Mouse (Mus musculus) CH12.LX (cell line): Measurements from ENCODE around the gene Emc8. TPM values are rescaled to one million over a fixed set of nuclear protein-coding genes. Genes with fewer than 3 reads are reported as not detected.

Source experiments
- DNase-seq: peaks from one replicate; pipeline ENCODE4 v3.0.0-alpha.2; 2013; ENCODE audit errors: extremely low read depth
- H3K27ac ChIP-seq: 2 replicates; pipeline ENCODE4 v1.5.1; 2012; ENCODE audit warnings: low read depth, mild to moderate bottlenecking, control low read depth, moderate library complexity; ENCODE audit not compliant: insufficient read depth
- H3K27me3 ChIP-seq: replicated peaks from 2 replicates; pipeline ENCODE3; 2012; ENCODE audit warnings: inconsistent platforms
- H3K36me3 ChIP-seq, 2 experiments: replicated peaks in 1 of 2; 2 replicates each; pipeline versions ENCODE3 to v1.6.1; 2012; ENCODE audit warnings: inconsistent platforms in 1 of 2, low read length in 1 of 2, mild to moderate bottlenecking in 1 of 2, mixed read lengths in 1 of 2, moderate library complexity in 1 of 2; ENCODE audit not compliant: control insufficient read depth in 1 of 2, insufficient read depth in 1 of 2
- H3K4me1 ChIP-seq, 2 experiments: 2 replicates each; pipeline ENCODE4 v1.6.1; 2012; ENCODE audit warnings: inconsistent platforms in 1 of 2, moderate library complexity in 1 of 2; ENCODE audit not compliant: insufficient read depth in 2 of 2, control insufficient read depth in 1 of 2
- H3K4me2 ChIP-seq: 2 replicates; pipeline ENCODE4 v1.6.1; 2012; ENCODE audit warnings: low read depth, mild to moderate bottlenecking, control low read depth; ENCODE audit not compliant: poor library complexity, insufficient read depth, severe bottlenecking
- H3K4me3 ChIP-seq, 3 experiments: fragments of 150-350 bp in 1 of 3; sonication (generic) in 1 of 3; replicated peaks in 1 of 3; 2 replicates each; pipeline versions ENCODE3 to v1.5.1; 2011 to 2012; ENCODE audit warnings: low read depth in 2 of 3, low read length in 2 of 3, mild to moderate bottlenecking in 2 of 3, moderate library complexity in 2 of 3, control low read depth in 1 of 3, improper control_type of control experiment in 1 of 3, inconsistent platforms in 1 of 3, mixed read lengths in 1 of 3; ENCODE audit not compliant: poor library complexity in 1 of 3
- H3K79me2 ChIP-seq: replicated peaks from 2 replicates; pipeline ENCODE4 v1.6.1; 2012; ENCODE audit warnings: mild to moderate bottlenecking, moderate library complexity; ENCODE audit not compliant: control insufficient read depth, poor library complexity, insufficient read depth, severe bottlenecking; ENCODE audit errors: extremely low read depth
- H3K9ac ChIP-seq: 2 replicates; pipeline ENCODE4 v1.6.1; 2012; ENCODE audit warnings: low read depth, mild to moderate bottlenecking, control low read depth, moderate library complexity; ENCODE audit not compliant: insufficient read depth
- H3K9me3 ChIP-seq: replicated peaks from 2 replicates; pipeline ENCODE3; 2012; ENCODE audit warnings: low read length, inconsistent platforms, mixed read lengths
- BHLHE40 ChIP-seq: IDR thresholded peaks from 2 replicates; pipeline ENCODE4 v1.6.1; 2011; ENCODE audit warnings: mild to moderate bottlenecking, low read depth, low read length, improper control_type of control experiment
- CHD1 ChIP-seq: IDR thresholded peaks from 2 replicates; pipeline ENCODE4 v1.6.1; 2012; ENCODE audit warnings: low read depth, low read length, improper control_type of control experiment, inconsistent platforms
- CHD2 ChIP-seq: IDR thresholded peaks from 2 replicates; pipeline ENCODE4 v1.6.1; 2011; ENCODE audit warnings: low read length, improper control_type of control experiment
- CTCF ChIP-seq, 2 experiments: IDR thresholded peaks in 1 of 2; conservative IDR thresholded peaks in 1 of 2; 2 replicates each; pipeline ENCODE4 v1.5.1; 2011 to 2012; ENCODE audit warnings: low read depth in 2 of 2, low read length in 2 of 2, improper control_type of control experiment in 1 of 2, inconsistent platforms in 1 of 2, mild to moderate bottlenecking in 1 of 2, moderate library complexity in 1 of 2
- E2F4 ChIP-seq: IDR thresholded peaks from 2 replicates; pipeline ENCODE4 v1.6.1; 2011; ENCODE audit warnings: low read depth, low read length, improper control_type of control experiment; ENCODE audit not compliant: insufficient replicate concordance
- ELF1 ChIP-seq: IDR thresholded peaks from 2 replicates; pipeline ENCODE4 v1.6.1; 2014; ENCODE audit warnings: low read depth, mild to moderate bottlenecking, inconsistent platforms, low read length, improper control_type of control experiment
- EP300 ChIP-seq: IDR thresholded peaks from 2 replicates; pipeline ENCODE4 v1.6.1; 2011; ENCODE audit warnings: low read length, improper control_type of control experiment
- ETS1 ChIP-seq: conservative IDR thresholded peaks from 2 replicates; pipeline ENCODE4 v1.6.1; 2012; ENCODE audit warnings: low read depth, mild to moderate bottlenecking, inconsistent platforms, low read length, improper control_type of control experiment, moderate library complexity
- GABPA ChIP-seq: IDR thresholded peaks from 2 replicates; pipeline ENCODE4 v1.6.1; 2012; ENCODE audit warnings: low read depth, low read length, improper control_type of control experiment, inconsistent platforms; ENCODE audit not compliant: insufficient replicate concordance
- IRF4 ChIP-seq: IDR thresholded peaks from 2 replicates; pipeline ENCODE4 v1.6.1; 2014; ENCODE audit warnings: low read depth, mild to moderate bottlenecking, inconsistent platforms, low read length, improper control_type of control experiment
- KAT2A ChIP-seq: IDR thresholded peaks from 2 replicates; pipeline ENCODE4 v1.6.1; 2012; ENCODE audit warnings: low read length, improper control_type of control experiment, inconsistent platforms; ENCODE audit not compliant: insufficient replicate concordance
- MAX ChIP-seq: IDR thresholded peaks from 2 replicates; pipeline ENCODE4 v1.6.1; 2011; ENCODE audit warnings: low read length, improper control_type of control experiment
- MEF2A ChIP-seq: IDR thresholded peaks from 2 replicates; pipeline ENCODE4 v1.6.1; 2014; ENCODE audit warnings: low read depth, mild to moderate bottlenecking, inconsistent platforms, low read length, improper control_type of control experiment, borderline replicate concordance
- MXI1 ChIP-seq: IDR thresholded peaks from 2 replicates; pipeline ENCODE4 v1.6.1; 2011; ENCODE audit warnings: mild to moderate bottlenecking, low read depth, low read length, improper control_type of control experiment
- MYC ChIP-seq: IDR thresholded peaks from 2 replicates; pipeline ENCODE4 v1.6.1; 2011; ENCODE audit warnings: low read depth, mild to moderate bottlenecking, improper control_type of control experiment, low read length
- NELFE ChIP-seq: IDR thresholded peaks from 2 replicates; pipeline ENCODE4 v1.6.1; 2011; ENCODE audit warnings: low read depth, low read length, improper control_type of control experiment
- NRF1 ChIP-seq: IDR thresholded peaks from 2 replicates; pipeline ENCODE4 v1.6.1; 2014; ENCODE audit warnings: low read depth, mild to moderate bottlenecking, inconsistent platforms, low read length, improper control_type of control experiment, moderate library complexity
- PAX5 ChIP-seq: IDR thresholded peaks from 2 replicates; pipeline ENCODE4 v1.6.1; 2012; ENCODE audit warnings: low read length, inconsistent platforms, mixed read lengths
- POLR2A ChIP-seq: IDR thresholded peaks from 2 replicates; pipeline ENCODE4 v1.6.1; 2011; ENCODE audit warnings: low read depth, mild to moderate bottlenecking, improper control_type of control experiment, low read length
- RAD21 ChIP-seq: IDR thresholded peaks from 2 replicates; pipeline ENCODE4 v1.6.1; 2011; ENCODE audit warnings: low read depth, mild to moderate bottlenecking, low read length, improper control_type of control experiment, moderate library complexity
- SIN3A ChIP-seq: IDR thresholded peaks from 2 replicates; pipeline ENCODE4 v1.6.1; 2012; ENCODE audit warnings: low read length, improper control_type of control experiment, inconsistent platforms
- SMC3 ChIP-seq: IDR thresholded peaks from 2 replicates; pipeline ENCODE4 v1.6.1; 2011; ENCODE audit warnings: low read depth, low read length, improper control_type of control experiment
- TBP ChIP-seq: conservative IDR thresholded peaks from 2 replicates; pipeline ENCODE4 v1.6.1; 2011; ENCODE audit warnings: low read depth, low read length, improper control_type of control experiment
- UBTF ChIP-seq: IDR thresholded peaks from 2 replicates; pipeline ENCODE4 v1.6.1; 2012; ENCODE audit warnings: low read depth, mild to moderate bottlenecking, inconsistent platforms, low read length, improper control_type of control experiment, moderate library complexity
- USF1 ChIP-seq: IDR thresholded peaks from 2 replicates; pipeline ENCODE4 v1.6.1; 2014; ENCODE audit warnings: low read depth, mild to moderate bottlenecking, inconsistent platforms, low read length, improper control_type of control experiment
- USF2 ChIP-seq: conservative IDR thresholded peaks from 2 replicates; pipeline ENCODE4 v1.6.1; 2011; ENCODE audit warnings: low read depth, low read length, improper control_type of control experiment
- ZKSCAN1 ChIP-seq: IDR thresholded peaks from 2 replicates; pipeline ENCODE4 v1.6.1; 2012; ENCODE audit warnings: low read depth, inconsistent platforms, low read length, improper control_type of control experiment, borderline replicate concordance
- ZMIZ1 ChIP-seq: IDR thresholded peaks from 2 replicates; pipeline ENCODE4 v1.6.1; 2012; ENCODE audit warnings: low read depth, mild to moderate bottlenecking, inconsistent platforms, low read length, improper control_type of control experiment
- dilution Hi-C: fragments of 300-500 bp; cut with MboI; formaldehyde crosslinking; loops from 2 replicates; pipeline ENCODE4 v1.14.3; 2020; ENCODE audit warnings: low sequenced_read_pairs; ENCODE audit not compliant: extremely low pct_unique_long_range_greater_than_20kb, extremely low pct_ligation_motif_present
- in situ Hi-C: fragments of 300-500 bp; cut with MboI; formaldehyde crosslinking; loops from 3 replicates; pipeline ENCODE4 v1.14.3; 2019; ENCODE audit warnings: low sequenced_read_pairs, low pct_ligation_motif_present, low pct_unique_long_range_greater_than_20kb, mixed read lengths
- polyA plus RNA-seq: library from polyadenylated mRNA; unstranded; fragments of >175 nt; gene quantifications from 2 replicates; pipeline ENCODE4 v1.2.1, GENCODE M21; 2012; ENCODE audit warnings: low read depth; ENCODE audit not compliant: insufficient read length
- total RNA-seq, 2 experiments: library from RNA; depleted of rRNA; stranded (reverse); fragments of 300-350 nt in 1 of 2; fragments of >200 nt in 1 of 2; gene quantifications; 2 replicates each; pipeline ENCODE4 v1.2.3; 2012 to 2014

The Emc8 gene
- total RNA-seq (2012; rRNA removed) (113 and 133 TPM in 2 replicates), total RNA-seq (2014; rRNA removed) (33.4 and 35.3 TPM in 2 replicates), polyA plus RNA-seq (159 and 184 TPM in 2 replicates)

DNA sequence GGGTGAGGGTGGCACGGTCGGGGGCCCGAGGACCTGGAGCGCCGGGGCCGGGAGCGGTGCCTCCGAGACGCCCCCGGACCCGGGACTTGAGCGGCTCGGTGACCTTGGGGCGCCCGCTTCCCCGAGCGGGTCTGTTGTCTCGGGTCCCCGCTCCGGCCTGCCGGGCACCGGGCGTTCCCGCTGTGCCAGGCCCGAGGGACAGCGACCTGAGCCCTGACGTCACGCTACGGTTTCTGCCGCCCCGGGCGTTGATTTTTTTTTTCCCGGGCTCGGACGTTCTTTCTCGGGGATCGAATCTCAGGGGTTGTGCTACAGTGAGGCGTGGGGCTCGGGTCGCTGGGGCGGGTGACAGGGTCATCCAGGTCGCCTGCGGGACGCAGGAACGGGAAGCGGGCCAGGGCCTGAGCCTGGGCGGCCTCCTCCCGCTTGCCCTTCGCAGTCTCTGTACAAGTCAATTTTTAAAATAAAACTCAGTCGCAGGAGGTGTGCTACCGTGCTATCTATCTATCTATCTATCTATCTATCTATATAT, at the start of gene Emc8:
TSS of gene Emc8 (minus strand) at position 200 of the 532 bp plus-strand sequence.
- dilution Hi-C loops (no loop called here), in situ Hi-C loops (no loop called here)
- H3K9me3 ChIP-seq, result no peaks in the 10 kb centered on the region
- peak within 1 kb of the TSS; percentile 100 for H3K9ac ChIP-seq
- H3K27ac ChIP-seq, result peak within 1 kb of the TSS; percentile 62
- peaks cover 39 to 59% of the 10 kb centered on the region in 2 experiments for H3K36me3 ChIP-seq
- H3K4me3 ChIP-seq, result peak within 1 kb of the TSS; percentile 80 to 97 (median 96)
- peaks cover 60% of the 10 kb centered on the region for H3K79me2 ChIP-seq
- no peak for TF ChIP-seq POLR2A
- TF ChIP-seq ZKSCAN1, result no peak
- TF ChIP-seq CHD2, result no peak
- TF ChIP-seq NELFE, result no peak
- TF ChIP-seq NRF1, result no peak
- TF ChIP-seq UBTF, result no peak
- TF ChIP-seq USF2, result no peak
- TF ChIP-seq IRF4, result no peak
- TF ChIP-seq SMC3, result no peak
- TF ChIP-seq KAT2A, result no peak
- TF ChIP-seq EP300, result no peak
- no peak for TF ChIP-seq BHLHE40
- no peak for TF ChIP-seq MXI1
- TF ChIP-seq TBP, result no peak
- TF ChIP-seq USF1, result no peak
- no peak for TF ChIP-seq MEF2A
- peaks cover 16 to 52% of the 10 kb centered on the region in 2 experiments for H3K4me1 ChIP-seq
- H3K4me2 ChIP-seq, result peak within 1 kb of the TSS; percentile 100
- H3K27me3 ChIP-seq, result no peaks in the 10 kb centered on the region
- no peak for DNase-seq

DNA sequence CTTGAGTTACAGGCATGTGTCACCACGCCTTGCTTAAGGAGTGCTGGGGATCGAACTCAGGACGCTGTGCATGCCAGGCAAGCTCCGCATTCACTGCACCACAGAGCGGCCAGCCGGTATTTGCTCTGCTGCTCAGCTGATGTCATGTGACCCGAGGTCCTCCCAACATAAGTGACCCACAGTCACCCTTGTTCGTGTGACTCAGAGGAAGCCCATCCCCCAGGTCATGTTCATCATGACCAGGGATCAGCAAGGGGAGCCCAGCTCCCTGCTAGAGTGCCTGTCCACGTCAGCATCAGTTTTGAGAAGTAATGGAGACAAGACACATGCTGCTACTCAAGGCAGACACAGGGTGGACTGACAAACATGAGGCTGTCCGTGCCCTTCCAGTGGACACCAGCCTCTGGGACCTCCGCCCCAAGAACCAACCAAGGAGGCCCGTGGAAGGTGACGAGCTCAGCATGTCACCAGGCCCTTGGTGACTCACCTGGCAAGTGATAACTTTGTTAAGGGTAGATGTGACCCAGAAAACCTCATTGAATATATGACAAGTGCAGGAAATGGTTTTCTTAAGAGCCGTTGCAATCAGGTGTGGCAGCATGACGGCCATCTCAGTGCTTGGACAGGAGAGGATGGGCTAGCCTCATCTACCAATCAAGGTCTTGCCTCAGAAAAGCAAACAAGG, 47.8 kb upstream of the Emc8 start:
- in situ Hi-C loops, result no loop called here
- no peak overlapping the region for H3K9ac ChIP-seq
- peaks cover 8 to 21% of the 10 kb centered on the region in 2 experiments for H3K4me1 ChIP-seq
- no peaks in the 10 kb centered on the region for H3K9me3 ChIP-seq
- peaks cover 18% of the 10 kb centered on the region for H3K27me3 ChIP-seq
- dilution Hi-C loops, result no loop called here
- H3K36me3 ChIP-seq, result no peaks in the 10 kb centered on the region
- H3K79me2 ChIP-seq, result no peaks in the 10 kb centered on the region
- TF ChIP-seq SMC3 (no peak), TBP (no peak), MYC (no peak), NELFE (no peak), RAD21 (no peak), ELF1 (no peak), USF1 (no peak), CHD1 (no peak), ZMIZ1 (no peak), MAX (no peak), SIN3A (no peak), GABPA (no peak), IRF4 (no peak), CTCF (conservative IDR thresholded peaks at IDR 0.05 in 1 of 2, IDR thresholded peaks at IDR 0.05 in 1 of 2; ENCODE audit: low read depth in 2 of 2, low read length in 2 of 2) (no peak), KAT2A (no peak), E2F4 (no peak), ETS1 (no peak), PAX5 (no peak), EP300 (no peak), POLR2A (no peak)
- H3K27ac ChIP-seq, result peak overlapping the region; percentile 31; the same call in 1 of the 2 replicates
- DNase-seq, result no peak
- H3K4me3 ChIP-seq, result peak overlapping the region in 1 of 3 experiments; percentile 15
- H3K4me2 ChIP-seq, result no peak overlapping the region
